Mouse (Mus musculus) hindbrain, embryonic 10.5 days (tissue): Measurements from ENCODE around the gene Cort. TPM values are rescaled to one million over a fixed set of nuclear protein-coding genes. Genes with fewer than 3 reads are reported as not detected.

Experiments
- DNase-seq: peaks from one replicate; pipeline ENCODE4 v3.0.0-alpha.2; 2017; ENCODE audit warnings: low spot score
- H3K27ac ChIP-seq: fragments of 300-500 bp; sonication (generic); 2 replicates; pipeline ENCODE4 v1.5.1; 2016; ENCODE audit warnings: mild to moderate bottlenecking, moderate library complexity
- H3K27me3 ChIP-seq: fragments of 300-500 bp; sonication (generic); 2 replicates; pipeline ENCODE4 v1.6.1; 2016; ENCODE audit warnings: mild to moderate bottlenecking; ENCODE audit not compliant: poor library complexity, insufficient read depth, severe bottlenecking
- H3K36me3 ChIP-seq: fragments of 300-500 bp; sonication (generic); 2 replicates; pipeline ENCODE4 v1.6.1; 2016; ENCODE audit warnings: mild to moderate bottlenecking, moderate library complexity
- H3K4me1 ChIP-seq: fragments of 300-500 bp; sonication (generic); replicated peaks from 2 replicates; pipeline ENCODE4 v1.6.1; 2016; ENCODE audit warnings: mild to moderate bottlenecking
- H3K4me3 ChIP-seq: fragments of 300-500 bp; sonication (generic); 2 replicates; pipeline ENCODE4 v1.5.1; 2016; ENCODE audit warnings: mild to moderate bottlenecking, moderate library complexity
- H3K9me3 ChIP-seq: fragments of 300-500 bp; sonication (generic); 2 replicates; pipeline ENCODE4 v1.6.1; 2016; ENCODE audit warnings: mild to moderate bottlenecking, moderate library complexity
- WGBS: fragments of 180-500 bp; shearing (Covaris S2); methylation state at CpG from one replicate; pipeline ENCODE4 v1.1.7; 2016; 5-methylcytosine and 5-hydroxymethylcytosine counted together
- polyA plus RNA-seq: library from polyadenylated mRNA; unstranded; fragments of >200 nt; fragmentation: Nextera tagmentation; extraction: Ambion mirVana; gene quantifications from 2 replicates; pipeline ENCODE4 v1.2.1, GENCODE M21; 2016

The Cort gene
- polyA plus RNA-seq, 1 experiment from 2014 or later = 1.0 TPM

- Histone ChIP-seq H3K27me3 (no peaks in the 10 kb centered on the region), H3K4me1 (peaks cover 27% of the 10 kb centered on the region), H3K4me3 (no peak overlapping the region), H3K36me3 (peaks cover 40% of the 10 kb centered on the region), H3K9me3 (no peaks in the 10 kb centered on the region), H3K27ac (0 out of 2 replicates have a peak overlapping the region, but pooled peaks have one; percentile 31)
- DNase-seq = peak; percentile 70
- 31% methylated on average over 10 of the region's 10 CpGs for WGBS
These were observed 50.5 kb downstream of the Cort start for GRCm38 (mm10) chr4:149075871-149076575.

DNA sequence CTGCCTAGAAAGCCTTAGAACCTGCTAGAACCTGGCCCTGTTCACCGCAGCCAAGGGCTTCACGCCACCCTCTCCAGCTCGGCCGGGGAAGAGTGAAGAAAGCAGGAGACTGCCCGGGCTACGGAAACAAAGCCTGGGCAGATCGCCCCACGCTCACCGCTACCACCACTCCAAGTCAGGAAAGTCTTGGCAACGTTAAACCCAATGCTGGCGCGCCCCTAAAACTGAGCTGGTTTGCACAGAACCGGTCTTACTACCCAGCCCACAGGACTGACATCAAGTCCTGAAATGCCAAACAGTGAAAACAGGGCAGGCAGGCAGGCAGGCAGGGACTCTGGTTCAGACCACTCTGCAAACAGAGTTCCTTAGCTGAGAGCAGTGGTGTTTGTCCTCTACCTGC is 51.5 kb downstream of the Cort start:
- 96% methylated on average over 13 of the region's 13 CpGs for WGBS
- Histone ChIP-seq H3K9me3 (no peaks in the 10 kb centered on the region), H3K4me3 (no peak overlapping the region), H3K27ac (no peak overlapping the region), H3K36me3 (peaks cover 38% of the 10 kb centered on the region), H3K4me1 (peaks cover 36% of the 10 kb centered on the region), H3K27me3 (no peaks in the 10 kb centered on the region)
- DNase-seq = no peak

Other genes starting within 250 kb of the Cort start
- 60.4 and 60.8 TPM in 2 replicates for gene Pex14, start 26.9 kb downstream of the Cort start, polyA plus RNA-seq
- 33.1 and 36.3 TPM in 2 replicates for gene Dffa, start 22.6 kb downstream of the Cort start, polyA plus RNA-seq
- 56.0 and 61.9 TPM in 2 replicates for gene Cenps, start 10.9 kb upstream of the Cort start, polyA plus RNA-seq
- 143 and 161 TPM in 2 replicates for gene Pgd, start 40.0 kb upstream of the Cort start, polyA plus RNA-seq
- 77.1 and 90.9 TPM in 2 replicates for gene Kif1b, start 180.9 kb upstream of the Cort start, polyA plus RNA-seq